Mouse (Mus musculus) left cerebral cortex, adult 9 months (tissue): ENCODE results near the gene Wdr90.

Source experiments
- DNase-seq, 2 experiments: peaks; one replicate each; pipeline ENCODE4 v3.0.0; 2022; ENCODE audit warnings: low spot score in 2 of 2

The Wdr90 gene

GRCm38 (mm10) chr17:25843636-25844395 lies 17.5 kb downstream of the Wdr90 start:
- DNase-seq, result peak in 1 of 2 experiments; percentile 34

- no peak for DNase-seq
These were observed 18.2 kb downstream of the Wdr90 start for GRCm38 (mm10) chr17:25843122-25843521.

GRCm38 (mm10) chr17:25842509-25842908 lies 18.8 kb downstream of the Wdr90 start:
- DNase-seq, result no peak

- no peak for DNase-seq
These were observed 20.0 kb downstream of the Wdr90 start, which contains the start of gene Gm20683 for GRCm38 (mm10) chr17:25841117-25841880. Gm20683 (minus strand) TSS chr17:25841763.

- DNase-seq, result no peak
These were observed 20.8 kb downstream of the Wdr90 start for GRCm38 (mm10) chr17:25840519-25840918.

- no peak for DNase-seq
These were observed 21.7 kb downstream of the Wdr90 start for GRCm38 (mm10) chr17:25839455-25840235.

GRCm38 (mm10) chr17:25838904-25839303 lies 22.4 kb downstream of the Wdr90 start:
- DNase-seq, result no peak

GRCm38 (mm10) chr17:25837533-25837932 lies 23.8 kb downstream of the Wdr90 start:
- no peak for DNase-seq

- DNase-seq, result peak in 1 of 2 experiments; percentile 84
These were observed 24.3 kb downstream of the Wdr90 start, which contains the start of gene Rhbdl1 for GRCm38 (mm10) chr17:25837076-25837410. Rhbdl1 (minus strand) TSS chr17:25837295.

GRCm38 (mm10) chr17:25836397-25837075 lies 24.8 kb downstream of the Wdr90 start:
- no peak for DNase-seq

GRCm38 (mm10) chr17:25835816-25836215 lies 25.5 kb downstream of the Wdr90 start:
- no peak for DNase-seq

- DNase-seq, result no peak
These were observed 26.0 kb downstream of the Wdr90 start for GRCm38 (mm10) chr17:25835301-25835700.

GRCm38 (mm10) chr17:25834595-25835222 lies 26.6 kb downstream of the Wdr90 start:
- DNase-seq, result no peak

GRCm38 (mm10) chr17:25833961-25834594 lies 27.2 kb downstream of the Wdr90 start:
- no peak for DNase-seq

GRCm38 (mm10) chr17:25833291-25833663 lies 28.0 kb downstream of the Wdr90 start, which contains the start of gene Stub1:
Stub1 (minus strand) TSS chr17:25833404.
- DNase-seq, result peak in 1 of 2 experiments; percentile 86

GRCm38 (mm10) chr17:25832436-25833290 lies 28.6 kb downstream of the Wdr90 start:
- DNase-seq, result peak; percentile 98 to 99

GRCm38 (mm10) chr17:25831451-25832281 lies 29.6 kb downstream of the Wdr90 start:
- no peak for DNase-seq

- no peak for DNase-seq
These were observed 30.4 kb downstream of the Wdr90 start for GRCm38 (mm10) chr17:25830806-25831431.
